Mouse (Mus musculus): ENCODE results near the gene Crhr1. TPM values are rescaled to one million over a fixed set of nuclear protein-coding genes. Genes with fewer than 3 reads are reported as not detected.

The Crhr1 gene
- total RNA-seq (2021) = not detected
- long read RNA-seq, experiment 1 = 0 reads
- long read RNA-seq, experiment 2 = 0 reads

DNA sequence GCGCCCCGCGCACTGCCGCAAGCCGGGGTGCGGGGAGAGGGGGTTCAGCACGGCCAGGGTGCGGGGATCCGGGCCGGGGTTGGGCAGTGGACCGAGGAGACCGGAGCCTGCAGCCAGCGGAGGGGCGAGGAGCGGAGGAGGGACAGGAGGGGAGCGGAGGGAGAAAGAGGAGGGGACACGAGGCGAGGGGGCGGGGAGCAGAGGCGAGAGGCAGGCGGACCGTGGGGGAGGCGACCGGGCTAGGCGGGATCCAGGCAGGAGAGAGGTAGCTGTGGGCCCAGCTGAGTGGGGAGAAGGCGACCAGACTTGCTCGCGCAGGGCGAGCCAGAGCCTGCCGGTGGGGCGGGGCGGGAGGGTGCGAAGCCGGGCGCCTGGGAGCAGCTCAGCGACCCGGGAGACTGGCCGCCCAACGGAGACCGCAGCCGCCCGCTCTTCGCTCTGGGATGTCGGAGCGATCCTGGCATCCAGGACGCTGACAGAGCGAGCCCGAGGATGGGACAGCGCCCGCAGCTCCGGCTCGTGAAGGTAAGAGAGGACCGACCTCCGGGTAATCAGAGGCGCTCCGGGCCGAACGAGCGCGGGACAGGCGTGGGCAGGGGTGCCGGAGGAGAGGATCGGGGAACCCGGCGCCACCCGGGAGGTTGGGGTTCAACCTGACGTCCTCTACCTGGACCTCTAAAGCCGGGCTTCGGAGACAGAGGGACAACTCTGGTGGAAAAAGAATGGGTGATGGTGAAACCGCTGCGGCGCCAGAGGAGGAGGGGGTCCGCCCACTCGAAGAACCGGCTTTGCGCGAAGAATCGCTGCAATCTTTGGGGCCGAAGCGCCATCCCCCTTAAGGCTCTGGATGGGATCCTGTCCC, at the start of gene Crhr1:
Gene Crhr1 (plus strand): TSS at position 276 of the 862 bp plus-strand sequence.
- peak; percentile 27 for DNase-seq

DNA sequence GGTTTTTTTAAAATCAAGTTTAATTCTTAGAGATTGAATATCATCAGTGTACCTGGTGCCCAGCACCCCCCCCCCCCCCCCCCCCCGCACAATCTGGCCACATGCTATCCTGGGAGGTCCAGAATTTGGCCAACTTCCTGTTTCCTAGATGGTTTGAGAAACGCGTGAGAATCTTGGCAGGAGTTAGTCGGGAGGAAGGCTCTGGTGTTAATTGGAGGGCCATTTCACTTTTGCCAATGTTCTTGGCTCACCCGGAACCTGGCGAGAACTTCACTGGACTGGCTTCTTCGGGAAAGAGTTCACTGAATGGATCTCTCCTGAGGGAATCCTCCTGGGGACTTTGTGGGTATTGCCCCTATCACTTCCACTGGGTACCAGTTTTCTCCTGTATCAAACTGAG, 49.4 kb upstream of the Crhr1 start:
- DNase-seq = peak; percentile 16

DNA sequence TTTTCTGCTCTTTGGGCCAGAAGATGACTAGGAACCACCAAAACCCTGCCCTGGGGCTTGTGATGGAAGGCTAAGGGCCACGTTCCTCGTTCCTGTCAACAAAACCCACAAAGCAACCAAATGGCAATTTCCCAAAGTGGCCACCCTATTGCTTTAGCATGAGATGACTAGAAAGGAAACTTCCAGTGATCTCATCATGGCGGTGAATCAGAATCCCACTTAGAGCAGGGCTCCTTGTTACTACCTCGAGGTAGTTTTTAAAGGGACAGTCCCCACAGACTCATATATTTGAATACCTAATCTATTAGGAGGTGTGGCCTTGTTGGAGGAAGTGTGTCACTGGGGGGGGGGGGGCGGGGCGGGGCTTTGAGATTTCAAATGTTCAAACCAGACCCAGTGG, 48.9 kb upstream of the Crhr1 start:
- no peak for DNase-seq

DNA sequence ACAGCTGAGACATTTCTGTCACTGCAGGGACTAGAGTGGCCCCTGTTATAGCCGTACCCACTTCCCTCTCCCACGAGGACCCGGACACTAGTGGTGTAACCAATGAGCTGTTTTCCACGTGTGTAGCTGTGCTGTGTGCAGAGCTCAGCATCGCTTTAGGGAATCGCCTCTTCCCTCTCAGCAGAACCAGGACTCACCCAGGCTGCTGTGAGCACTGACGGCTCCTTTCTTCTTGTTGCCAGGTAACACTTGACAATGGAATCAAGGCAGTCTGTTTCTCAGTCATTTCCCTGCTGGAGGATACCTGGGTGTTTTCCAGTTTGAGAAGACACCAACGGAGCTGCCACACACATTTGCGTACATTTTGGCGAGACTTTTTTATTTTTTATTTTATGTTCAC, 44.1 kb upstream of the Crhr1 start:
- DNase-seq = no peak

DNA sequence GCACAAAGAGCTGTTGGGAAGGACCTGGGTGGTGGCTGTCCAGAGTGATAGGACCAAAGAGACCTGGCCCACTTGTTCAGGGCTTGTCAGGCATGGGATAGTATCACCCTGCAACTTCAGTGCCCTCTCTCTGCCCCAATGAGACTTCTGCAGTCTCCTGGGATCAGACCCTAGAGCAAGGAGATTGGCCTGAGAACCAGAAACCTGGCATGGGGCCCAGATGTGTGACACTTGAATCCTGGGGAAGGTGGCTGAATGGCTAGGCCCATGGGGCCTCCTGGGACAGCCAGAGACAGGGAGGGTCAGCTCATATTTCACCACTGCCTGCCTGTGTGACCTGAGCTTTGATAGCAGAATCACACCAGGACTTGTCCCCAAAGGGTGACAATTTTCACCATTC, 41.9 kb upstream of the Crhr1 start:
- peak; percentile 20 for DNase-seq

DNA sequence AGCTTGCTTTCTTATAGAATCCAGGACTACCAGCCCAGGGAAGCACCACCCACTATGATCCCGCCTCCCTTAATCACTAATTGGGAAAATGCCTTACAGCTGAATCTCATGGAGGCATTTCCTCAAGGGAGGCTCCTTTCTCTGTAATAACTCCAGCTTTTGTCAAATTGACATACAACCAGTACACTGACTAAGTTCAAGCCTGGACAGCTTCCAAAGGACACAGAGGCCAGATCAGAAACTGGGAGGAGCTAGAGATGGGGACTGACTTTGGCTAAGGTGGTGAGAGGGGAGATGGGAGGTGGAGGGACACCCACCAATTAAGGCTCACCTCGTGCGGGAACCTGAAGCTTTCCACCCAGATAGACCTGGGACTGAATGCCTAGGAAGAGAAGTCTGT, 37.5 kb upstream of the Crhr1 start:
- no peak for DNase-seq

DNA sequence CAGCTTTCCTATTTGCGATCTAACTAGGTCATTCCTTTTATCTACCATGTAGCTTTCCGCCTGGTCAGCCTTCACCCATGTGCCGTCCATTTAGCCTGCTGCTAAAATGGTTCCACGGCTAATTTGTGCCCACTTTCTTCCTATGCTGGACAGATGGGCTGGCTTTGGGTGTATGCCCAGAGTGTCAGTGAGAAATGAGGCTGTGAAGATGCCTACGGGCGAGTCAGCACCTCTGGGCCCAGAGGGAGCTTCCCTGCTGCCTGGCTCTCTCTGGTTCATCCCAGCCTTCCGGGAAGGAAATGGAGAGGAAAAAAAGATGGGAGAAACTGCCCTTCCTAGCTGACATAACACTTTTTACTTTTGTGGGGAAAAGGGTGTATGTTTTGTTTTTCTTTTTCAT, 36.1 kb upstream of the Crhr1 start:
- DNase-seq = no peak

DNA sequence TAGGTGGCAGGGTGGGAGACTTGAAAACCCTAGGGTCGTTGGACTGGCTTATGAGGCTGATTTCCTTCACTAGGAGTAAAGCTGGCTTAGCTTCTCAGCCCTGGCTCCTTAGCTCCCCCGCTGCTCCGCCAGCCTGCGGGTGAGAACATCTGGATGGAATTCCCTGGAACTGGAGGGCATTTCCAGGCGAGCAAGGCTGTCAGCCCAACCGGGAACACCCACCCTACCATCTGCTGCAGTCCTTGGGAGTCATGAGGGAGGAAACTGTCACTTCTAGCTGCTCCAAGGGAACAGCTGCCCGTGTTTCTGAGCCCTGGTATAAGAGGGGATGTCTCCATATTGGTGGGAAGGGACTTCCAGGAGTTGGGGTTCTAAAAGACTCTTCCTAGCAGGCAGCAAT, 33.1 kb upstream of the Crhr1 start:
- DNase-seq = no peak

DNA sequence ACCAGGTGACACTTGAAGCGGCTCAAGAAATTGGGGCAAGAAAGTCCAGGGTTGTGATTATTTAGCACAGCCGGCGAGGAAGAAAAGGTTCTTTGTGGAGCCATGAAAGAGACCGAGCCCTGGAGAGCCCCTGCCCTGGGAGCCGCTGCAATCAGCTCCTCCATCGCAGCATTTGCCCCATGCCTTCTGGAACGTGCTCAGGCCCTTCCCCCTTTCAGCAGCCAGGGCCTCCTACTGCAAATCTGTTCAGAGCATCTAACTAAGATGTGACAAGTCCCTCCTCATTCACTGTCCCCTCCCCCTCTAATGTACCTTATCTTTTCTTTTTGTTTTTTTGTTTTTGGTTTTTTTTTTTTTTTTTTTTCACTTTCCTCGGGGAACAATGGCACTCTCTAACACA, 30.0 kb upstream of the Crhr1 start:
- DNase-seq = no peak

DNA sequence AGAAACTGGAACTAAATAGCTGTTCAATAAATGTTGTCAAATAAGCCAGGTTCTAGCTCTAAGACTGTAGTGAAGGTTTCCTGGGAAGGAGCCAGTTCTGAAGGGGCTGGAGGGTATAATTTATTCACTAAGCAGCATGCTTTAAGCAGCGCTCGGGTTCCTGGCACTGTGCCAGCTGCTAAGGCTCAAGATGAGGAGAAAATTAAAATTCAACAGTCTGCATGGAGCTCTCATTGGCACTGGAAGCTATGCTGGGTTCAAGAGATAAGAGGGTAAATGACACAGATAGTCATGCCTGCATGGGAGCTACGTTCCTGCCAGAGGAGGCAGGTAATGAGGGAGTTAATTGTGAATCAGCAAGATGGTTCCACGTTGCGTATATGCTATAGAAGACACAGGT, 26.3 kb upstream of the Crhr1 start:
- DNase-seq = peak; percentile 21

DNA sequence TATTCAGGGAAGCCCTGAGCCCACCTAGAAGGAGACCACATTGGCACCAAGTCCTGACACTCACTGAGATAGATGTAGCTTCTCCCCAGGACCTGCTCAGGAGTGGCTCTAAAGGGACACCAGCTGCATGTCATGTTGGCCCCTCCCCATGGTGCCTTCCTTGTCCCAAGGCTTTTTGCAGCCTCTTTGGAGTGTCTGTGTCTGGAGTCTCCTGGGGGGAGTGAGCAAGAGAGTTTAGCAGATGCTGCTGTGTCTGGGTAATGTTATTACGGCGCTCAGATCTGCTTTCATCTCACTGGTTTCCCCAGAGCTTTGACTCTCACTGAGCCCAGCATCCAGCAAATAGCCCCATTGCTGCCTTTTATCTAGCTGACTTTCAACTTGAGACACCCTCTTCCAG, 25.7 kb upstream of the Crhr1 start:
- DNase-seq = no peak

DNA sequence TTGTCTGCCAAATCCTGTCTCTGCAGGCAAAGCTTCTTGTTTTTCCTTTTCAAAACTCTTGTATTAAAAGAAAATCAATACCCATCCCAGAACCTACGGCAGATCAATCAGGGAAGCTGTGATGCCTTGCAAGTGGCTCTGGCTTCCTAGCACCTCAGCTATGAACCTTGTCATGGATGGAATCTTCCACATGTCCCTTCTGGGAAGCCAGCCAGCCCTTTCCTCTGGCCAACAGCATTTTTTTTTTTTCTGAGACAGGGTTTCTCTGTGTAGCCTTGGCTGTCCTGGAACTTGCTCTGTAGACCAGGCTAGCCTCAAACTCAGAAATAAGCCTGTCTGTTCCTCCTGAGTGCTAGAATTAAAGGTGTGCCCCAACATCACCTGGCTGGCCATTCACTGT, 22.3 kb upstream of the Crhr1 start:
- DNase-seq = peak; percentile 21

DNA sequence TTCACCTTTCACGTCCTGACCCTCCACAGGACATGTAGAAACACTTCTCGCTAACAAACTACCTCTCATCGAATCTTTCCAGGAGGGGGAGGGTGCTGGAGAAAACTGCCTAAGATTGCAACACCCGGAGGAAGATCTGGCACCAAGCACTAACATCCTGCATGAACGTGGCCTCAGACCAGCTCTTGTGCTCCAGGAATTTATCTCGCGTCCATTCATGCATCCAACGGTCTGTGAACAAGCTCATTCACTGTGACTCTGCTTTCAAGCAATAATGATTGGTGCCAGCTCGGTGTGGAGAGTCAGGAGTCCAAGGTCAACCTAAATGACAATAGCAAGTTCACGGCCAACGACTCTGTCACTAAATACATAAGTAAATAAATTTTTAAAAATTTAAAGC, 20.8 kb upstream of the Crhr1 start:
- DNase-seq = no peak

DNA sequence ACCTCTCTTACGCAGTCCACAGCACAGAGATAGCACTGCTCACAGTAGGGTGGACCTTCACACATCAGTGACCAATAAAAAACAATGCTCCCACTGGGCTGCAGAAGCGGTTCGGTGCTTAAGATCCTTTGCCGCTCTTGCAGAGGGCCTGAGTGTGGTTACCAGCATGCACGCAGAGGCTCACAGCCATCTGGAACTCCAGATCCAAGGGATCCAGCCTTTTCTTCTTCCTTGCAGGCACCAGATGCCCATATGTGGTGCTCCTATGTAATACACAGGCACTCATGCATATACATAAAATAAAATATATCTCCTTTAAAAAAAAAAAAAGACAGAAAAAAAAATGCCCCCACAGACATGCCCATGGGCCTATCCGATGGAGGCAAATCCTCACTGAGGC, 19.0 kb upstream of the Crhr1 start:
- DNase-seq = no peak

DNA sequence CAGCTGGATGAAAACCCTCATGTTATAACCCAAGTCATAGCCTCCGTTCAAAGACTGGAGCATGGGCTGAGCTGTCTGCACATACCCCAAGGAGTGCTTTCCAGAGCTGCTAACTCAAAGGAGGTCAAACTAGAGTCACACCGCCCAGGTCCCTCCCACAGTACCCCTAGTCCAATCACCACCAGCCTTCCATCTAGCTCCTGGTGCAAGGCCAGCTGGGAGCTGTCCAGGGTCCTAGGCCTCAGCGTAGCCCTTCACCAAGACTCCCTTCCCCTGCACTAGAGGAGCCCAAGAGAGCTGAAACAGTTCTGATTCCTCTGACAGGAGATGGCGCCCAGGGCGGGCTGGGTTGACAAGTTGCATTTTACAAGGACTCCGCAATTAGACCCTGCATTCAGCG, 18.0 kb upstream of the Crhr1 start:
- peak; percentile 93 for DNase-seq

DNA sequence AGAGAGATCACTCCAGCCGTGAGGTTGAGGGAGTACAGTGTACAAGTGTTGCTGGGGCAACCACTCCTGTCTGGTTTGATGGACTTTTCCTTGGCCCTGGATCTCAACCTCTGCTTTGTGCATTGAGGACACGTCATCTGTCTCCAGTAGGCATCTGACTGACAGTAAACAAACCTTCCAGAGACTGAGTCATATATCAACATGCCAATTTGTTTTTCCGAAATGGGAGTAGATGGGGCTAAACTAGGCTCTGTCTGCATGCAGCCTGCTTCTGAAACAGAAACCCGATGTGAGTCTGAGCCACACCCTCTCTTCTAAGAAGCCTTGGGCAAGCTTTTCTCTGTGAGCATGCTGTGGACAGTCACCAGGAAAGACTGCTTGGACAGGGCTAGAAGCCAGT, 14.3 kb upstream of the Crhr1 start:
- no peak for DNase-seq

DNA sequence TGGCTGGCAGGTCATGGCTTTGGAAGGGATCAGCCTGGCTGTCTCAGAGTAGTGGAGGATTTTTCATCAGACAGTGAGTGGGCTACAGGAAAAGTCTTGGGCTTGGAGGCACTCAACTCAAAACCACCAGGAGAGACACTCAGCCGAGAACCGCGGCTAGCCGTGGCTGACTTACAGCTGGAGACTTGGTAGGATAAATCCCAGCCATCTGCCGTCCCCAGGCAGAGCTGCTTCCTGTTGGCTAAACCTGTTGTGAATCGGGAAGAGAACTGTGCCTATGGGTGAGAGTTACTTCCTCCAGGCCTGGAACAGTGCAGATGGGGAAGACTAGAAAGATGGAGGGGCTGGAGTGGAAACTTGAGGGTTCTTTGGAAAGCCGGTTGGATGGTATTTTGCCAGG, 9.7 kb upstream of the Crhr1 start:
- DNase-seq = no peak

DNA sequence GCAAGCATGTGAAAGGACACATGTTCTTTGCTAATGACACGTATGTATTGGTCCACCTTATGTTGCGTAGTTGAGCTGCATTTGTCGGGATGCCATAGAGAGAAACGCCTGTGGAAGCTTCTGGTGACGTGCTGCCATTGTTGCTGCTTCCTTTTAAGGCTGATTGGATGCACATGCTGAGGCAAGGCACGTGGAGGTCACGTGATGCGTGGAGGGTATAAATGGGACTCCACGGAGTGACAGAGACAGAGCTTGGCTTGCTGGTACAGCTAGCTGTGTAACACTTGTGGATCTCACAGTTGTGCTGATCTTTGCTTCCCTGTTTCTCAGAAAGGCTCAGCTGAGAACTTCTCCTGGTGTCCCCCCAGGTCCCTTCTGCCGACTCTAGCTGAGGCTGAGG, 9.2 kb upstream of the Crhr1 start:
- DNase-seq = no peak

DNA sequence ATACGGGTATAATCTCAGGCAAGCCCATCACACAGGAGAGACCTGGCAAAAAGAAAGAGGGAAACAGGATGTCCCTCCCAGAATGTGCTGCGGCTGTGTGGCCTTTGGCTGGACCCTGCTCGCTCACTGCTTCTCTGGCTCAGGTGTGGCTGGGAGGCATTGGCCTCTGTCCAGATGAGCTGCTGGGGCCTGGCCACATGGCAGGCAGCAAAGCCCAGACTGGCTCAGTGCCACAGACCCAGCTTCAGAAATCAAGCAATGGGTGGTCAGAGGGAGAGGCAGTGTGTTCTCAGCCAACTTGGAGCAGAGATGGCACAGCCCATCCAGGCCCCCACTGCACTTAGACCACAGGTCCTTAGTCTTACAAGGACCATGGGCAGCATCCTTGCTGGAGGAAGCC, 8.1 kb upstream of the Crhr1 start:
- peak; percentile 24 for DNase-seq

DNA sequence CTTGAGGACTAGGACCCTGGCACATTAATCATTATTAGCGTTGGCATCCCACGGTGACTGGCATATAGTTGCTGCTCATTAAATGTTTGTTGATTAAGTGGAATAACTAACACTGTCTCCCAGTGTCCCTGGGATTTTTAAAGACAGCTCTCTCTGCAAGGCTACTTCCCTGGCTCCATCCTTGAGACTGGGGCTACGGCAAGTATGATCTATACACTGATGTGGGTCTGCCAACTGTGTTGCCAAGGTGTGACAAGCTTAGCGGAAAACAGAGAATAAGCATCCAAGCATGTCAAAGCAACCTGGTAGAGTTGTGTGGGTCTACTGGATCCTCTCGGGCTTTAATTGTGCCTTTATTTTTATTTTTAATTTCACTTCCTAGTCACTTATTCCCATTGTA, 3.2 kb upstream of the Crhr1 start:
- DNase-seq = no peak

DNA sequence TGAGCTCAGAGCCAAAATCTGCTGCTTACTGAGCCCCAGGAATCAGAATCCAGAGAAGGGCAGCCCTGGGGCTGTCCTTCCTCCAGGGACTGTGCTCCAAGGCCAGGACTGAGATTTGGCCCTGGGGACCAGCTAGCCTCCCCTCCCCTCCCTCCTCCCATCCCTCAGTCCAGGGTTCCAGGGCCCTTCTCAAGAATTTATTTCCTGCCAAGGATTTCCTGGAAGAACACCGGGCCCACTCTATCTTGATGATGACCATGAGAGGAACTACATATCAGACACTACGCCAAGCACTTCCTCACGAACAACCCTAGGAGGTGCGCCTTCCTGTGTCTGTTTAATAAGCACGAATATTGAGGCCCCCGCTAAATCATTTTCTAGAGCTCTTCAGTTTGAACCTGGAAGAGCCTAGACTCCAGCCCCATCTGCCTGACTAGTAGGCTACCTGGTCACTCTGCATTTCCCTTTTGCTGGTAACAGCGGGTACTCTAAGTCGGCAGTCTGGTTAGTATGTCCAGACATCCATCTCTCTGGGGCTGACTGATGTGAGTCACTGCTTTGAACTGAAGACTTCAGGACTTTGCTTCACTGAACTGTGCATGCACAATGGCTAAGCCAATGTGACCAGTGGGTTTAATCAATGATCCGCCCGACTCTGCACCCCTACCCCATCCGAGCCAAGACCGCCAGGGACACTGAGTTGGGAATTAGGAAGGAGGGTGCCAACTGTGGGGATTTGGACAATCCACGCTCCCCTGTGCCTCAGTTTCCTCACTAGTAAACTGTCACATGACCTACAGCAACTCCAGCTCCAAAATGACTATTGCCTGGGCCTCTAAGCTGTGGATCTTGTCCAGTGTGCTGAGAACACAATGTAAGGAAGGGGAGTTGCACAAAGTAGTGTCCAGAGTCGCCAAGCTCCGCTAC, 1.7 kb upstream of the Crhr1 start:
- no peak for DNase-seq

DNA sequence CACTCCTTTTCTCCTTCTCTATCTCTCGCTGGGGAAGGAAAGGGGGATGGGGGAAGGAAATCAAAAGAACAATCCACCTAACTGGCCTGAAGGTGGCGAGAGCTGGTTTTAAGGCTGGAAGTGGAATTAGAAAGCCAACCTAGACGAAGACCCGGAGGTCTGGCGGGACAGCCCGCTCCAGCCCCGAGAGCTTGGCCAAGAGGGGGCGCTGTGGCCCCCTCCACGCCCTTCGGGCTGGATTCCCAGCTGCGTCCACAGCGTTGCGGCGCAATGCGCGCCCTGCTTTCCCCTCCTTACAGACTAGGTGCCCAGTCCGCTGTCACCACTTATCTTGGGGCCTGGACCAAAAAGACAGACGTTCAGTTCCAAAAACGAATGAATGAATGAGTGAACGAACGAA, 899 bp upstream of the Crhr1 start:
- peak; percentile 64 for DNase-seq

DNA sequence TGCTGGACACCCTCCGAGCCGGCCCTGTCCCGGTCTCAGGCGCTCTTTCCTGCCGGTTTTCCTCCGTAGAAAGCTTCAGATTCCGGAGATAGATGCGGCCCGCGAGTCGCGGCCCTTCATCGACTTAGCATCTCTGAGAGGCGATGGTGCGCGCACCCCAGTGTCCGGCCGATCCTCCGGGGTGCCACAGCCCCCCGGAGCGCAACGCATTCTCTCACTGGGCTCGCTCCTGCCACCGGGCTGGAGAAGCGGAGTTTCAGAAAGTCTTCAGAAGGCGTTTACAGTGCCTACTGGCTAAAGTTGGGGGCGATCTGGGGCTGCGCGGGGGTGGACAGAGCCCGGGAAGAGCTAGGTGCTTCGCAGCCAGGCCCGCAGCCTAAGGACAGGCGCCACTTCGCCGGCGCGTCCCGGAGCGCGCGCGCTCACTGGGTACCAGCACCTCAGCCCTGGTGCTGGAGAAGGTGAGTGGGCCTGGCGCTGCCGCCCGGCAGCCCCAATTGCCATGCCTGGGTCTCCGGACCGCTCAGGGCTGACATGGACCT, 858 bp downstream of the Crhr1 start:
- DNase-seq = no peak
